Mouse (Mus musculus): Measurements from ENCODE around the gene Adcy2. TPM values are rescaled to one million over a fixed set of nuclear protein-coding genes. Genes with fewer than 3 reads are reported as not detected.

The Adcy2 gene
- polyA plus RNA-seq, 1 experiment from 2014 or later = 0.31 TPM

- Histone ChIP-seq H3K27ac (ENCODE audit: low read depth) (no peak overlapping the region), H3K9ac (replicated peaks) (no peak overlapping the region), H3K27me3 (ENCODE audit: insufficient read depth, low read length) (no peaks in the 10 kb centered on the region), H3K9me3 (ENCODE audit: low read length) (no peaks in the 10 kb centered on the region), H3K4me2 (ENCODE audit: low read depth, low read length) (no peak overlapping the region), H3K4me3 (ENCODE audit: low read depth, low read length) (no peak overlapping the region), H3K36me3 (replicated peaks; ENCODE audit: insufficient read depth, low read length) (no peaks in the 10 kb centered on the region), H3K4me1 (ENCODE audit: insufficient read depth) (no peaks in the 10 kb centered on the region)
- ATAC-seq (no peak), DNase-seq (no peak)
- TF ChIP-seq EP300 (IDR thresholded peaks at IDR 0.05; ENCODE audit: low read depth) (no peak), CTCF (IDR thresholded peaks at IDR 0.05; ENCODE audit: low read depth) (no peak)
- 69% methylated on average over 1 of the region's 1 CpGs for WGBS (ENCODE audit: insufficient replicate concordance)
Observed at GRCm38 (mm10) chr13:68906667-68907066, 92.7 kb downstream of the Adcy2 start.

DNA sequence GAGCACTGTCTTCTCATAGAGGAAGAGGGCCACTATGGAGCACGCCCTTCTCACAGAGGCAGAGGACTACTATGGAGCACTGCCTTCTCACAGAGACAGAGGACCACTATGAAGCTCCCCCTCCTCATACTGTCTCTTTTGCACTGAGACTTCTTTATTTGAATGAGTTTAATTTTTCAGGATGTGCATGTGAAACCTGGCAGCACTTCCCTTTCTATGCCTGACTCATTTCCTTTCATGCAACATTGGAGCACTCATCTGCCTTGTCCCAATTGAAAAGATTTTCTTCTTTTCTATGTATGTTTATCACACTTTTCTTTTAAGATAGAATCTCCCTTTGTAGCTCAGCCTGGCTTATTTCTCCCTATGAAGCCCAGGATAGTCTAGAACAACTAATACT is 96.6 kb downstream of the Adcy2 start:
- TF ChIP-seq CTCF (IDR thresholded peaks at IDR 0.05; ENCODE audit: low read depth) = no peak
- TF ChIP-seq EP300 (IDR thresholded peaks at IDR 0.05; ENCODE audit: low read depth) = no peak
- H3K4me3 ChIP-seq (ENCODE audit: low read depth, low read length) = no peak overlapping the region
- no peak overlapping the region for H3K9ac ChIP-seq (replicated peaks)
- no peaks in the 10 kb centered on the region for H3K27me3 ChIP-seq (ENCODE audit: insufficient read depth, low read length)
- H3K36me3 ChIP-seq (replicated peaks; ENCODE audit: insufficient read depth, low read length) = no peaks in the 10 kb centered on the region
- ATAC-seq = no peak
- H3K4me2 ChIP-seq (ENCODE audit: low read depth, low read length) = no peak overlapping the region
- H3K4me1 ChIP-seq (ENCODE audit: insufficient read depth) = no peaks in the 10 kb centered on the region
- DNase-seq = no peak
- WGBS (ENCODE audit: insufficient replicate concordance) = 81% methylated on average over 1 of the region's 1 CpGs
- H3K27ac ChIP-seq (ENCODE audit: low read depth) = no peak overlapping the region
- H3K9me3 ChIP-seq (ENCODE audit: low read length) = no peaks in the 10 kb centered on the region

DNA sequence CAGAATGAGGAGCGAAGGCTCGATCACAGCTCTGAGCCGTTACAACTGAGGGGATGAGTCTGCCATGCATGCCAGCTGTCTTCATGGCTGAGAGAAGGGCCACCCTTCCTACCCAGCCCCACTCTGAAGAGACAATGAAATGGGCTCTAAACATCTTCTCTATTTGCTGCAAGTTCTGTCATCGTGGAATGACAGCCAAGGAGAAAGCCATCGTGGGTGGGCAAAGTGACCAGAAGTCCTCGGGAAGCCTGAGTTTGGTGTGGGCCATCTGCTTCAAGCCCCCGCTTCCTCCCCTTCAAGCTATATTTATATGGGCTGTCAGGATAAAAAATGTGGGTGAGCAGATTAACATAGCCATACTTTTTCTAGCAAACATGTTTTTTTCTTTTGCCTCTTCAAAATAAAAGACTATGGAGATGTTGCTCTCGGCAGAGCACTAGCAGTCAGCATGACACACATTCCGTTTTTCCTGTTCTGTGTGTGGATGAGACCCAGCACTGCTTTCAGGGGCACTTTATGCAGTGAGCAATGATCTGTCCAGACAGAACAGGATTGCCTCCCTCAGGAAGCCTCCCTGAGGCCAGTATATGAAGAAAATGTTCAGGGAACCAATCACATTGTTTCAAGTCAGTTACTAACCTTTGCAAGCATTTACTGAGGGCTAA is 109.3 kb downstream of the Adcy2 start:
- ATAC-seq (no peak), DNase-seq (no peak)
- no peak overlapping the region for H3K4me2 ChIP-seq (ENCODE audit: low read depth, low read length)
- H3K36me3 ChIP-seq (replicated peaks; ENCODE audit: insufficient read depth, low read length) = no peaks in the 10 kb centered on the region
- no peaks in the 10 kb centered on the region for H3K9me3 ChIP-seq (ENCODE audit: low read length)
- no peaks in the 10 kb centered on the region for H3K27me3 ChIP-seq (ENCODE audit: insufficient read depth, low read length)
- TF ChIP-seq EP300 (IDR thresholded peaks at IDR 0.05; ENCODE audit: low read depth) (no peak), CTCF (IDR thresholded peaks at IDR 0.05; ENCODE audit: low read depth) (no peak)
- H3K4me1 ChIP-seq (ENCODE audit: insufficient read depth) = no peaks in the 10 kb centered on the region
- H3K27ac ChIP-seq (ENCODE audit: low read depth) = no peak overlapping the region
- WGBS (ENCODE audit: insufficient replicate concordance) = 75% methylated on average over 9 of the region's 9 CpGs
- H3K9ac ChIP-seq (replicated peaks) = no peak overlapping the region
- H3K4me3 ChIP-seq (ENCODE audit: low read depth, low read length) = no peak overlapping the region

DNA sequence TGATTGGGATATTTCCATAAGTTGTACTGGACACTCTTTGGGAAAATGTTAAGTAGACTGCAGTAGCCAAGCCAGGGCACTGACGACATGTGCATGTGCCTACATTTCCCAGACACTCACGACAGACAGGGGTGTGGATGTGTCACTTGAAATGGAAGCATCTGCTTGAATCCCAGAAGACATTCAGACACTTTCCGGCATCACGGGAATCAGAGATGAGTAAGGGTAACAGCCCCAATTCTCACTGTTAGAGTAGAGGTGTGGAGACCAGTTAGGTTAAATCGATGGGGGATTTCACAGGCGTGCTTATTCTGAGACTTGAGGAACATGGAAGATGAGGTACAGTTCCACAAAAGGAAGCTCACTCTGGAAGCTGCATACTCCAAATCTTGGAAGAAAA is 130.6 kb downstream of the Adcy2 start:
- Histone ChIP-seq H3K9me3 (ENCODE audit: low read length) (no peaks in the 10 kb centered on the region), H3K4me3 (ENCODE audit: low read depth, low read length) (no peak overlapping the region), H3K36me3 (replicated peaks; ENCODE audit: insufficient read depth, low read length) (no peaks in the 10 kb centered on the region), H3K9ac (replicated peaks) (no peak overlapping the region), H3K27ac (ENCODE audit: low read depth) (no peak overlapping the region), H3K4me2 (ENCODE audit: low read depth, low read length) (no peak overlapping the region), H3K4me1 (ENCODE audit: insufficient read depth) (no peaks in the 10 kb centered on the region), H3K27me3 (ENCODE audit: insufficient read depth, low read length) (no peaks in the 10 kb centered on the region)
- 74% methylated on average over 6 of the region's 6 CpGs for WGBS (ENCODE audit: insufficient replicate concordance)
- no peak for TF ChIP-seq CTCF (IDR thresholded peaks at IDR 0.05; ENCODE audit: low read depth)
- no peak for TF ChIP-seq EP300 (IDR thresholded peaks at IDR 0.05; ENCODE audit: low read depth)
- ATAC-seq (no peak), DNase-seq (no peak)

DNA sequence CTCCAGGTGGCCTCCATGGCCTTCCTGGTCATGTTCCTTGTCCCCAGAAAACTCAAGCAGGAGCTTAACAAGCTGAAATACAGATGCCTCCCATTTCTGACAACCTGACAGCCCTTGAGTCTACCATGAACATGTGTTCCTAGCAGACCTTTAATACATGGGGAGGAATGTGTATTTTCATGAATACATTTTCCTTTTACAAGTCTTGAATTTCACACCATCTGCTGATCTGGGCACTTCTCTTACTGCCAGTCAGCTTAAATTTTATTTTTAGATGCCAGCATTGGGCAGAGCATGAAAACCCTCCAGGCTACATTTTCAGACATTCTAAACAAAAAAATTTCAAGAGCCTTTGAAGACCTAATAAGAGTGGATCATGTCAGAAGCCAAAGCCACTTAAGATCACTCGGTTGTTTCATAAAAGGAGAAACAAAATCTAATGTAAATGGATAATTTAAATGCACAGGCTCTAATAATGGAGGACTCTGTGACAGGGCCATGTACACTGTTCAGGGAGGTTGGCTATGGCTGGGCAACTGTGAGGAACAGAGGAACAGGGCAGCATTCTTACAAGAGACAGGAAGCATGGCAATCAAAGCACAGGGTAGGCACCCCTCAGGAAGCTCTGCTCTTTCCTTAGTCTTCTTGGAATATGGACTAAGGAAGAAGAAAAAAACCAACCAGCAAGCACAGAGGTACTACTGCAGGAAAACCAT is 131.2 kb downstream of the Adcy2 start:
- no peaks in the 10 kb centered on the region for H3K4me1 ChIP-seq (ENCODE audit: insufficient read depth)
- no peak for DNase-seq
- H3K9ac ChIP-seq (replicated peaks) = no peak overlapping the region
- no peak for ATAC-seq
- H3K27me3 ChIP-seq (ENCODE audit: insufficient read depth, low read length) = no peaks in the 10 kb centered on the region
- H3K4me3 ChIP-seq (ENCODE audit: low read depth, low read length) = no peak overlapping the region
- no peaks in the 10 kb centered on the region for H3K9me3 ChIP-seq (ENCODE audit: low read length)
- H3K36me3 ChIP-seq (replicated peaks; ENCODE audit: insufficient read depth, low read length) = no peaks in the 10 kb centered on the region
- H3K27ac ChIP-seq (ENCODE audit: low read depth) = no peak overlapping the region
- H3K4me2 ChIP-seq (ENCODE audit: low read depth, low read length) = no peak overlapping the region
- TF ChIP-seq CTCF (IDR thresholded peaks at IDR 0.05; ENCODE audit: low read depth) (no peak), EP300 (IDR thresholded peaks at IDR 0.05; ENCODE audit: low read depth) (no peak)
- 65% methylated on average over 1 of the region's 1 CpGs for WGBS (ENCODE audit: insufficient replicate concordance)

GRCm38 (mm10) chr13:68860036-68860435 is 139.3 kb downstream of the Adcy2 start:
- H3K4me1 ChIP-seq (ENCODE audit: insufficient read depth) = no peaks in the 10 kb centered on the region
- H3K27me3 ChIP-seq (ENCODE audit: insufficient read depth, low read length) = no peaks in the 10 kb centered on the region
- no peak overlapping the region for H3K27ac ChIP-seq (ENCODE audit: low read depth)
- WGBS (ENCODE audit: insufficient replicate concordance) = 57% methylated on average over 4 of the region's 4 CpGs
- TF ChIP-seq EP300 (IDR thresholded peaks at IDR 0.05; ENCODE audit: low read depth) = no peak
- no peak for TF ChIP-seq CTCF (IDR thresholded peaks at IDR 0.05; ENCODE audit: low read depth)
- H3K9ac ChIP-seq (replicated peaks) = no peak overlapping the region
- DNase-seq (no peak), ATAC-seq (no peak)
- no peaks in the 10 kb centered on the region for H3K9me3 ChIP-seq (ENCODE audit: low read length)
- H3K4me3 ChIP-seq (ENCODE audit: low read depth, low read length) = no peak overlapping the region
- H3K4me2 ChIP-seq (ENCODE audit: low read depth, low read length) = no peak overlapping the region
- H3K36me3 ChIP-seq (replicated peaks; ENCODE audit: insufficient read depth, low read length) = no peaks in the 10 kb centered on the region

Data from liver, postnatal 0 days (tissue).